Mouse (Mus musculus) cerebellum, adult (tissue): ENCODE measurements around the gene Olfr123.

ENCODE experiments used
- ATAC-seq: cut with Nextera tagmentation; 2 replicates; pipeline ENCODE4 v1.9.2; 2017; ENCODE audit warnings: mild to moderate bottlenecking, moderate library complexity, mixed read lengths; ENCODE audit not compliant: insufficient number of reproducible peaks, low FRiP score, low TSS enrichment

The Olfr123 gene

GRCm38 (mm10) chr17:37793229-37793628 is at the start of gene Olfr123:
Gene Olfr123 (plus strand): TSS chr17:37793529.
- no peak for ATAC-seq

- ATAC-seq, result no peak
Observed at GRCm38 (mm10) chr17:37768307-37768706, 25.0 kb upstream of the Olfr123 start, which contains the start of gene Olfr122. Gene Olfr122 (plus strand): TSS chr17:37768607.

GRCm38 (mm10) chr17:37799588-37799987 is 6.3 kb downstream of the Olfr123 start, which contains the start of gene Olfr124:
Gene Olfr124 (plus strand): TSS chr17:37799888.
- ATAC-seq, result no peak

DNA sequence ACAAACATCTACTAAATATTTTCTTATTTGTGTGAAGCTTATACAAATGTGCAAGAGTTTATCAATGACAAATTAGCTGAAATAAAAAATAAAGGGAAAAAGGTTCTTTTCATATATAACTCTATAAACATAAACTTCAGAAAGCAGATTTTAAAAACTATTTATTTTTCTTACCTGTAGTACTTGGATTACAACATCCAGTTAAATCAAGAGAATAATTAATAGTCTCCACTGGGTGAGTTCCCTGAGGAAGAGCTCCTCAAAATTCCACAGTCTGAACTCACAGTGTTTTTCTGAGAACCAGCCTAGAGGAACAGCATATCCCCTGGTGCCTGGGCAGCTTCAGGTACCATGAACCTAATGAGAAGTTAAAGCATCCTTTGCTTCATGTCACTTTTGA is 39.3 kb downstream of the Olfr123 start, which contains the start of gene Olfr125:
Gene Olfr125, plus strand, starts transcription at position 301 of the 400 bp plus-strand sequence.
- ATAC-seq, result no peak

DNA sequence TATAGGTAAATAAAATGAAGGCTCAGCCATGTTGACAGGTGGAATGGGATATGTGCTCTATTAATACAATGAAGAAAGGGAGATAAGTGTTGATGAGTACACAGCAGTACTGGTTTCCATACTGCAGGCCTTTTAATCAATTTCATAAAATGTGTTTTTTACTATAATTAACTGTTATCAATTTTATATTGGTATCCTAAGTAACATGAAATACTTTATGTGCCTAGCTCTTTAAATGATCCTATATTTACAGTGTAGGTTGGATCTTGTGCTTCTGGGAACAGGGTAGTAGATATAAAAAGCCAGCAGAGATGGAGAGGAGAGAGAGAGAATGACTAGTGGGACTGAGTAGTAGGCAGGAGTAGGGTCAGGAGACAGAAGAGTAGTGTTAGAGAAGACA is 53.9 kb downstream of the Olfr123 start, which contains the start of gene Olfr126:
Gene Olfr126, plus strand, starts transcription at position 301 of the 400 bp plus-strand sequence.
- ATAC-seq, result no peak
